Mouse (Mus musculus) ES-E14 (cell line): ENCODE data around the gene Wrap53.
A peak's percentile ranks its signal among the peaks of the same experiment; 100 is the strongest.

Source experiments
- CHD2 ChIP-seq: IDR thresholded peaks from 2 replicates; pipeline ENCODE4 v1.6.1; 2014; ENCODE audit warnings: mild to moderate bottlenecking, low read depth, low read length, inconsistent platforms
- ZNF384 ChIP-seq: IDR thresholded peaks from 2 replicates; pipeline ENCODE4 v1.6.1; 2012; ENCODE audit warnings: low read depth, low read length, inconsistent platforms

- TF ChIP-seq ZNF384, result no peak
- TF ChIP-seq CHD2, result peak; percentile 76; the same call in 1 of the 2 replicates
Measured at GRCm38 (mm10) chr11:69628286-69628685, 48.2 kb upstream of the Wrap53 start.
